Mouse (Mus musculus): ENCODE data around the gene Plk5.

- no peak for TF ChIP-seq CTCF (IDR thresholded peaks at IDR 0.05; ENCODE audit: extremely low read depth, insufficient read length, insufficient replicate concordance, low read depth, low read length)
- TF ChIP-seq POLR2A (IDR thresholded peaks at IDR 0.05; ENCODE audit: low read depth, low read length): no peak
Measured at GRCm38 (mm10) chr10:80316359-80316781, 39.9 kb upstream of the Plk5 start.
